Mouse (Mus musculus) embryonic facial prominence, embryonic 11.5 days (tissue): ENCODE data around the gene Hsd17b3. TPM values are rescaled to one million over a fixed set of nuclear protein-coding genes. Genes with fewer than 3 reads are reported as not detected.
"Not testable (repeated sequence)": the region's sequence is repeated elsewhere in the genome, so short reads cannot be mapped to it uniquely, and the experiment has no call there.

Experiments
- ATAC-seq: fragments of 200-750 bp; cut with Nextera tagmentation; replicated peaks from 2 replicates; pipeline ENCODE4 v1.8.0; 2017; ENCODE audit warnings: low read depth; ENCODE audit not compliant: insufficient number of reproducible peaks, low FRiP score, low TSS enrichment
- DNase-seq: peaks from one replicate; pipeline ENCODE4 v3.0.0-alpha.2; 2015; ENCODE audit warnings: low spot score
- H3K27ac ChIP-seq: fragments of 300-500 bp; sonication (generic); replicated peaks from 2 replicates; pipeline ENCODE4 v1.5.1; 2014; ENCODE audit warnings: mild to moderate bottlenecking, low read depth, low read length, control low read depth
- H3K27me3 ChIP-seq: fragments of 300-500 bp; sonication (generic); 2 replicates; pipeline ENCODE4 v1.6.1; 2014; ENCODE audit warnings: mild to moderate bottlenecking, low read length, moderate library complexity, mixed read lengths; ENCODE audit not compliant: control insufficient read depth, insufficient read depth
- H3K36me3 ChIP-seq: fragments of 300-500 bp; sonication (generic); replicated peaks from 2 replicates; pipeline ENCODE4 v1.6.1; 2014; ENCODE audit warnings: low read depth, mild to moderate bottlenecking, low read length, moderate library complexity, mixed read lengths; ENCODE audit not compliant: control insufficient read depth, insufficient read depth
- H3K4me1 ChIP-seq: fragments of 300-500 bp; sonication (generic); 2 replicates; pipeline ENCODE4 v1.6.1; 2014; ENCODE audit warnings: low read length, mixed read lengths; ENCODE audit not compliant: control insufficient read depth, insufficient read depth
- H3K4me2 ChIP-seq: fragments of 300-500 bp; sonication (generic); 2 replicates; pipeline ENCODE4 v1.6.1; 2014; ENCODE audit warnings: low read depth, mild to moderate bottlenecking, control low read depth, low read length, moderate library complexity
- H3K4me3 ChIP-seq: fragments of 300-500 bp; sonication (generic); 2 replicates; pipeline ENCODE4 v1.5.1; 2014; ENCODE audit warnings: low read depth, low read length, control low read depth
- H3K9ac ChIP-seq: fragments of 300-500 bp; sonication (generic); replicated peaks from 2 replicates; pipeline ENCODE4 v1.6.1; 2014; ENCODE audit warnings: mild to moderate bottlenecking, control low read depth, low read length
- H3K9me3 ChIP-seq: fragments of 300-500 bp; sonication (generic); replicated peaks from 2 replicates; pipeline ENCODE4 v1.6.1; 2016; ENCODE audit warnings: mild to moderate bottlenecking, low read length, inconsistent platforms, mixed read lengths; ENCODE audit not compliant: control insufficient read depth
- WGBS: fragments of 180-500 bp; shearing (Covaris S2); extraction: QIAGEN DNeasy Blood & Tissue Kit; methylation state at CpG from one replicate; pipeline ENCODE4 v1.1.7; 2014; 5-methylcytosine and 5-hydroxymethylcytosine counted together
- polyA plus RNA-seq: library from polyadenylated mRNA; unstranded; fragments of >200 nt; fragmentation: Nextera tagmentation; extraction: Ambion mirVana; gene quantifications from 2 replicates; pipeline ENCODE4 v1.2.1, GENCODE M21; 2014

Gene Hsd17b3
- polyA plus RNA-seq, 1 experiment from 2014 or later: not detected

DNA sequence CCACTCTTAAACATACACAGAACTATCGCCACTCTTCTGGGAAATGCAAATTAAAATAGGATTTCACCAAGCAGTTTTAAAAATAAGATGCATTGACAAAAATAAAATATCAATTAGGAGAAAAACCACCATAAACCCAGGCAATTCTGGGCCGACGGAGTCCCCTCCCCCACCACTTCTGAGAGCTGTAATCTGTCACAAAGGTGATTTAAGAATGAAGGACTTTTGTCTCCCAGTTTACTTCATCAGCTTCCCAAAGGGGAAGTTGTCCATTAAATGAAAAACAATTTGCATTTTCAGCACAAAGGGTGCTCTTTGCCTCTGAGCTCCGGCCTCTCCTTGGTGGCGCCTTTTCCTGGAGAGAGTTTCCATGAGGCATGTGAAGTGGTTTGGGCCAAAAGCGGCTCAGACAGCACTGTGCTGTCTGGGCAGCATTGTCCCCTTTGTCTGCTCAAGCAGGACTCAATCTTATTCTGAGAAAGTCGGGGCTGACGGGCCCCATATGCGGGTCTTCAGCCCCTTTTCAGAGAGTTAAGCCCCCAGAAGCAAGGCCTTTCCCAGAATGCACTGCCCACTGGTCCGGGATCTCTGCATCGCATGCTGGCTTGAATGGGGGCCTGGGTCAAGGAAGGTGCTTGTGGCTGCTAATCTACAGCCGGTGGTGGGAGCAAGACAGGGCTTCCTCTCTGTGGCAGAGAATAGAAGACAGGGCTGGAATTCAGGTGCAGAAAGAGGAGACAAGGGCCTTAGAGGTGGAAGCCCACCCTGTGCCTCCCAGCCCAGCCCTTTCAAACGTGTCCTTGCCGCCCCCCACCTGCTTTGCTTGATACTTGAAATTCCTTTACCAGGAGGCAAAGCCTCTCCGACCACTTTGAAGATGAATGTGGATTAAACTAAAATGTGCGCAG, 7.8 kb downstream of the Hsd17b3 start:
- WGBS: 39% methylated on average over 16 of the region's 16 CpGs
- peak overlapping the region; percentile 19; the same call in 1 of the 2 replicates for H3K9ac ChIP-seq
- peak; percentile 79 for ATAC-seq

DNA sequence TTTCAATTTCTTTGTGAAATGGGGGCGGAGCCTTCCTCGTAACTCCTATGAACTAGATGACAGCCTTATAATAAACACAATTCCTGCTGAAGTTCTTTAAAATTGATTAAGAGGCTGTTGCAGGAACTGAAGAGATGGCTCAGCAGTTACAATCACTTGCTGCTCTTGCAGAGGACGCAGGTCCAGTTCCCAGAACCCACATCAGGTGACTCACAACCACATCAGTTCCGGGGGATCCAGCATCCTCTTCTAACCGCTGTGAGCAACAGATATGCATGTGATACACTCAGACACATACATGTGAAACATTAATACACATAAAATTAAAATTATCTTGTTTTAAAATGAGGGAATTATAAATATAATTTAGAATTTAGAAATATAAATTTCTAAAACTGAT, 11.4 kb downstream of the Hsd17b3 start:
- ATAC-seq (no peak), DNase-seq (no peak)
- H3K27me3 ChIP-seq: no peaks in the 10 kb centered on the region
- H3K4me1 ChIP-seq: no peaks in the 10 kb centered on the region
- no peak overlapping the region for H3K9ac ChIP-seq
- H3K4me2 ChIP-seq: no peak overlapping the region
- no peaks in the 10 kb centered on the region for H3K9me3 ChIP-seq
- no peaks in the 10 kb centered on the region for H3K36me3 ChIP-seq
- H3K27ac ChIP-seq: no peak overlapping the region
- WGBS: 88% methylated on average over 5 of the region's 5 CpGs
- no peak overlapping the region for H3K4me3 ChIP-seq

More for the DNA sequence above, 7.8 kb downstream of the Hsd17b3 start:
- Histone ChIP-seq H3K4me1 (no peaks in the 10 kb centered on the region), H3K9me3 (no peaks in the 10 kb centered on the region), H3K27ac (no peak overlapping the region), H3K36me3 (no peaks in the 10 kb centered on the region), H3K27me3 (no peaks in the 10 kb centered on the region), H3K4me2 (no peak overlapping the region), H3K4me3 (no peak overlapping the region)
- DNase-seq: peak; percentile 56

DNA sequence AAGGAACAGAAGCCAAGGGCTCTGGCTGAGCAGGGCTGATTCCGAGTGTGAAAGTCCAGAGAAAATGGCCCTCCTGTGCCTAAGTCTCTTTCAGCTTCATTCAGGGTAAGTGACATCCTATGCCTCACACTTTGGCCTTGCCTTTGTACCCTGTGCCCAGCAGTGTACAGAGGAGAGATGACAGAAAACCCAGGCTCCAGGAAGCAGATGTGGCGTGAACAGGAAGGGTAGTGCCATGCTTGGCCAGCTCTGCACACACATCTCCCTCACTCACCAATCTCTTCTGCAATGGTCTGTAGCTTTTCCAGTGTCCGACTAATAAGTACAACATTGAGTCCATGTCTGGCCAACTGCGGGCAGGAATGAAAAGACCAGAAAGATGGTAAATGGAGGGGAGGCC, 13.0 kb downstream of the Hsd17b3 start:
- Histone ChIP-seq H3K36me3 (no peaks in the 10 kb centered on the region), H3K9ac (no peak overlapping the region), H3K4me3 (no peak overlapping the region), H3K4me2 (no peak overlapping the region), H3K27ac (no peak overlapping the region), H3K9me3 (no peaks in the 10 kb centered on the region), H3K4me1 (no peaks in the 10 kb centered on the region), H3K27me3 (no peaks in the 10 kb centered on the region)
- ATAC-seq (no peak), DNase-seq (no peak)
- WGBS: 85% methylated on average over 4 of the region's 4 CpGs

DNA sequence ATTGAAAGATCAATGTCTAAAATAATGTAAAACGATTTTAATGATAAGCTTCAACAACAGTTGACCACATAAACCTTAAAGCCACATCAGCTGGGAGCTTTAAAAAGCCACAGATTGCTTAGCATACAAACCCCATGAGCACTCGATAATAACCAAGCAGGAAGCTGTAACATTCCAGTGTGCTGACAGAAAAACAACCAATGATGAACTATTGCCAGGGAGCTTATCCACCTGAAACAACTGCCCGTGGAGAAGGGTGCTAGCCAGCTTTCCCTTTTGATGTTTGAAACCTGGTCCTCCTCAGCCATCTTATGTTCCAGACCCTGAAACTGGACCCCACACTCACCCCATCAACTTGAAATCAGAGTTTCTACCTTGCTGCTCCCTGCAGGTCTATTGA, 22.4 kb downstream of the Hsd17b3 start:
- H3K9ac ChIP-seq: no peak overlapping the region
- WGBS: 56% methylated on average over 3 of the region's 3 CpGs
- H3K4me1 ChIP-seq: no peaks in the 10 kb centered on the region
- no peaks in the 10 kb centered on the region for H3K36me3 ChIP-seq
- no peak overlapping the region for H3K4me3 ChIP-seq
- H3K27ac ChIP-seq: no peak overlapping the region
- no peaks in the 10 kb centered on the region for H3K27me3 ChIP-seq
- no peak overlapping the region for H3K4me2 ChIP-seq
- DNase-seq (no peak), ATAC-seq (no peak)
- H3K9me3 ChIP-seq: no peaks in the 10 kb centered on the region

DNA sequence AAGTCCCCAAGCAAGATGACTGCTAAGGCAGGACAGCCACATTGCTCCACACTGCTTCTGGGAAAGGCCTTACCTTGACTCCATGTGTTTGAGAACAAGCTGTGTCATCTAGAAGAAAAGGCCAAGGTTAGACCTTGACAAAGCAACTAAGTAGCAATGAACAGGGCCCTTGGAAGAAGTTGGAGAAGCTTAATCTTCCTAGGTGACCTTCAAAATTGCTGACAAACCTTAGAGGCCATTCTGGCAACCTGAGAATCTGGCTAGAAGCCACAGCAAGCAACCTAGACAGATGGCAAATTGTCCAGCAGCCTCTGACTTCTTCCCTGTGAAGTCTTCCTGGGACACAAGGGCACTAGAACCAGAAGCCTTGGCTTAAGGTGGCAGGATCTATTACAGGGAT, 24.8 kb downstream of the Hsd17b3 start:
- DNase-seq (no peak), ATAC-seq (no peak)
- no peaks in the 10 kb centered on the region for H3K9me3 ChIP-seq
- H3K4me2 ChIP-seq: no peak overlapping the region
- no peak overlapping the region for H3K27ac ChIP-seq
- no peaks in the 10 kb centered on the region for H3K36me3 ChIP-seq
- H3K27me3 ChIP-seq: no peaks in the 10 kb centered on the region
- no peak overlapping the region for H3K4me3 ChIP-seq
- H3K9ac ChIP-seq: no peak overlapping the region
- no peaks in the 10 kb centered on the region for H3K4me1 ChIP-seq

DNA sequence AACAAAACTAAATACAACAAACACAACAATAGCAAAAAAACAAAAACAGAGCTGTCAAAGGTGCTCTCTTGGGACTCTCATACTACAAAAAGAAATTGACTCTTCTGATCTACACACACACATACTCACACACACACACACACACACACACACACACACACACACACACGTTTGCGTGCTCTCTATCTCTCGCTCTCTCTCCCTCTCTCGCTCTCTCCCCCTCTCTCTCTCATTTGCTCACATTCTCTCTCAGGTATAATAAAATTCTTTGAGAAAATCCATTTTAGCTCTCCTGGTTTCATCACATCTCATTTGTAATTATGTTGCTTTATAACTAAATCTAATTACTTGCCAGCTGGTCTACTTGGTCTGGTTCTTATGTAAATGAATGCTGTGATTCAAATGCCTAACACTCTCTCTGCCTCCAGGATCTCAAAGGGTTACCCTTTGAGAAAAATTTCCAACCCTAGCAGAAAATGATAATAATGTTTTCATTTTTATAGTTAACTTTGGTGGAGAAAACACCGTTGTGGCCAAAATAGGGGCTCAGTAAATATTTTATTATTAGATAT, 28.0 kb downstream of the Hsd17b3 start:
- Histone ChIP-seq H3K9me3 (no peaks in the 10 kb centered on the region), H3K27ac (no peak overlapping the region), H3K4me3 (no peak overlapping the region), H3K9ac (no peak overlapping the region), H3K27me3 (no peaks in the 10 kb centered on the region), H3K36me3 (no peaks in the 10 kb centered on the region), H3K4me1 (no peaks in the 10 kb centered on the region), H3K4me2 (no peak overlapping the region)
- ATAC-seq: no peak
- 85% methylated on average over 5 of the region's 5 CpGs for WGBS
- no peak for DNase-seq

DNA sequence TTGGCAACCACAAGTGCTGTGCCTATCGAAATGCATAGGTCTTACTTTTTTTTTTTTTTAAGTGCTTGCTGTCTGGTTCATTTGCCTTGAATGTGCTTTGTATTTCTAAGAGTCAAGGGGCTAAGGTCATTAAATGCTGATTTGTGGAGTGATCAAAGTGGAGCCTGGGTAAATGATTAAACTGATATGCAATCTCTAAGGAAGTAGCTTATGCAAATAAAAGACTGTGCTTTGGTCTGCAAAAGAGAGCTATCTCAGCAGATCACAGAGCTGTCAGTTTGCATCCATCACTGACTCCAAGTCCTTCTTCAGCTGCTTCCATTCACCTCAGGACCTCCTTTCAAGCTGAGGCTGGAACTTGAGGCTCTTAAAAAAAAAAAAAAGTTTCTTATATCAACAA, 35.1 kb downstream of the Hsd17b3 start:
- DNase-seq: no peak
- Histone ChIP-seq H3K27me3 (no peaks in the 10 kb centered on the region), H3K9me3 (no peaks in the 10 kb centered on the region; the same call in 1 of the 2 replicates), H3K27ac (no peak overlapping the region), H3K4me1 (no peaks in the 10 kb centered on the region), H3K4me3 (no peak overlapping the region), H3K36me3 (no peaks in the 10 kb centered on the region), H3K4me2 (no peak overlapping the region), H3K9ac (no peak overlapping the region)
- WGBS: 69% methylated on average over 1 of the region's 1 CpGs
- no peak for ATAC-seq

DNA sequence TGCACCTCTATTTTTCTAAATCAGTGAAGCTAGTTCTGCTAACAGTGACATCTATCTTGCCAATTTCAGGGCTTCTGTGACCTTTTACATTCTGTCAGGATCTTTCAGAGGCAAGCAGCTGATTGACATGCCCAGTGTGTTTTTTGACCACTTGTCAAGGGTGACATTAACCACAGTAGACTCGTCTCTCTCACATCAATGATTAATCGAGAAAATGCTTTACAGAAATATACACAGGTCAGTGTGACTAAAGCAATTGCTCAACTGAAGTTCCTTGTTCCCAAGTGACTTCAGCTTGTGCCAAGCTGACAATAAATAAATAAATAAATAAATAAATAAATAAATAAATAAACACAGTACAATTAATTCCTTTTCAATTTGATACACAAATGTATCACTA, 36.7 kb downstream of the Hsd17b3 start:
- H3K4me3 ChIP-seq, H3K27ac ChIP-seq, H3K9me3 ChIP-seq, H3K36me3 ChIP-seq, ATAC-seq, H3K9ac ChIP-seq, H3K27me3 ChIP-seq, H3K4me2 ChIP-seq, H3K4me1 ChIP-seq, DNase-seq: not testable (repeated sequence)
- WGBS: 86% methylated on average over 2 of the region's 2 CpGs
